Mouse (Mus musculus): ENCODE results near the gene Zbtb37. TPM values are rescaled to one million over a fixed set of nuclear protein-coding genes. Genes with fewer than 3 reads are reported as not detected.

The Zbtb37 gene
- total and polyA plus RNA-seq, 2 experiments from 2014 or later, result 8.5 to 35.5 TPM

GRCm38 (mm10) chr1:161036411-161036841, 1.8 kb upstream of the Zbtb37 start:
- Histone ChIP-seq H3K9ac (replicated peaks; ENCODE audit: low read length, poor library complexity, severe bottlenecking) (peak overlapping the region; percentile 90), H3K4me1 (ENCODE audit: insufficient read depth, low read length) (peaks cover 3% of the 10 kb centered on the region; the same call in 1 of the 2 replicates), H3K4me2 (ENCODE audit: low read depth, low read length, poor library complexity, severe bottlenecking) (peak overlapping the region; percentile 82), H3K36me3 (ENCODE audit: insufficient read depth, low read length) (peaks cover 19% of the 10 kb centered on the region; the same call in 1 of the 2 replicates), H3K27ac (ENCODE audit: low read depth, low read length) (peak overlapping the region; percentile 86), H3K9me3 (ENCODE audit: low read length) (no peaks in the 10 kb centered on the region), H3K4me3 (ENCODE audit: low read depth, low read length) (peak overlapping the region; percentile 94), H3K27me3 (ENCODE audit: insufficient read depth, low read length) (no peaks in the 10 kb centered on the region)
- ATAC-seq (ENCODE audit: low FRiP score) (no peak), DNase-seq (ENCODE audit: low spot score) (peak; percentile 37)
- WGBS, result under 1% methylated on average over 5 of the region's 5 CpGs
- TF ChIP-seq CTCF (IDR thresholded peaks at IDR 0.05), result no peak

DNA sequence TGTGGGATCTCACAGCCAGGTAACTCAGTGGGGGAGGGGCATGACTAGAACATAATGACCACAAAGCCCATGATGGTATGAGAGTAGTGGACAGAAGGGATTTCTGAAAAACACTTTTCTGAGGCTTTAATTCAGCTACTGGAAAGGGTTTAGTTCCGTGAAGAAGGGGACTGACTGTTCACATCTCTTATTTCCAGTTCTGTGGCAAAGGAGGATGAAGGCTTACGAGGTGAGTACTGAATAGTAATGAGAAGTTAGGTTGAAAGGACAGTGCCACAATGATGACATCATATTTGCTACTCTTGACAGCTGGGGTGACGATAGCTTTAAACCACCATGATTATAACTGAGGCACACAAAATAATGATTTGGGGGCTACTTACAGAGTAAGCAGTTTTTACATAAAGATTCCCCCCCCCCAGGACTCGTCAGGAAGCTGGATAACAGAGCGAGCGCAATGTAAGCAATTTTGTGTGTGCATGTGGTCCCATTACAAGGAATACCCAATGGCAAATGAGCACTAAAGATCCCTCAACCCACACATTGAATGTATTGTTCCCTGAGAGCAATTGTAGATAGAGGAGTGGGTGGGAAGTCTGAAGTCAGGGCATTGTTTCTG, 1.2 kb upstream of the Zbtb37 start:
- H3K9me3 ChIP-seq (ENCODE audit: low read length), result no peaks in the 10 kb centered on the region
- H3K4me2 ChIP-seq (ENCODE audit: low read depth, low read length, poor library complexity, severe bottlenecking), result peak overlapping the region; percentile 82
- H3K27ac ChIP-seq (ENCODE audit: low read depth, low read length), result peak overlapping the region; percentile 86
- 1% methylated on average over 6 of the region's 6 CpGs for whole genome bisulfite sequencing
- TF ChIP-seq CTCF (IDR thresholded peaks at IDR 0.05), result no peak
- H3K36me3 ChIP-seq (ENCODE audit: insufficient read depth, low read length), result peaks cover 21% of the 10 kb centered on the region; the same call in 1 of the 2 replicates
- peaks cover 3% of the 10 kb centered on the region; the same call in 1 of the 2 replicates for H3K4me1 ChIP-seq (ENCODE audit: insufficient read depth, low read length)
- no peaks in the 10 kb centered on the region for H3K27me3 ChIP-seq (ENCODE audit: insufficient read depth, low read length)
- no peak for ATAC-seq (ENCODE audit: low FRiP score)
- peak overlapping the region; percentile 94 for H3K4me3 ChIP-seq (ENCODE audit: low read depth, low read length)
- peak overlapping the region; percentile 90 for H3K9ac ChIP-seq (replicated peaks; ENCODE audit: low read length, poor library complexity, severe bottlenecking)
- DNase-seq (ENCODE audit: low spot score), result peak; percentile 25

- Histone ChIP-seq H3K27me3 (ENCODE audit: insufficient read depth, low read length) (no peaks in the 10 kb centered on the region), H3K36me3 (ENCODE audit: insufficient read depth, low read length) (peaks cover 18% of the 10 kb centered on the region; the same call in 1 of the 2 replicates), H3K27ac (ENCODE audit: low read depth, low read length) (peak overlapping the region; percentile 86), H3K9ac (replicated peaks; ENCODE audit: low read length, poor library complexity, severe bottlenecking) (peak overlapping the region; percentile 90), H3K4me2 (ENCODE audit: low read depth, low read length, poor library complexity, severe bottlenecking) (peak overlapping the region; percentile 82), H3K9me3 (ENCODE audit: low read length) (no peaks in the 10 kb centered on the region), H3K4me3 (ENCODE audit: low read depth, low read length) (peak overlapping the region; percentile 94), H3K4me1 (ENCODE audit: insufficient read depth, low read length) (peaks cover 3% of the 10 kb centered on the region; the same call in 1 of the 2 replicates)
- DNase-seq (ENCODE audit: low spot score) (peak; percentile 70), ATAC-seq (ENCODE audit: low FRiP score) (peak; percentile 67)
- under 1% methylated on average over 14 of the region's 14 CpGs for WGBS
- TF ChIP-seq CTCF (IDR thresholded peaks at IDR 0.05), result no peak
Observed at GRCm38 (mm10) chr1:161035281-161035785, 684 bp upstream of the Zbtb37 start.

DNA sequence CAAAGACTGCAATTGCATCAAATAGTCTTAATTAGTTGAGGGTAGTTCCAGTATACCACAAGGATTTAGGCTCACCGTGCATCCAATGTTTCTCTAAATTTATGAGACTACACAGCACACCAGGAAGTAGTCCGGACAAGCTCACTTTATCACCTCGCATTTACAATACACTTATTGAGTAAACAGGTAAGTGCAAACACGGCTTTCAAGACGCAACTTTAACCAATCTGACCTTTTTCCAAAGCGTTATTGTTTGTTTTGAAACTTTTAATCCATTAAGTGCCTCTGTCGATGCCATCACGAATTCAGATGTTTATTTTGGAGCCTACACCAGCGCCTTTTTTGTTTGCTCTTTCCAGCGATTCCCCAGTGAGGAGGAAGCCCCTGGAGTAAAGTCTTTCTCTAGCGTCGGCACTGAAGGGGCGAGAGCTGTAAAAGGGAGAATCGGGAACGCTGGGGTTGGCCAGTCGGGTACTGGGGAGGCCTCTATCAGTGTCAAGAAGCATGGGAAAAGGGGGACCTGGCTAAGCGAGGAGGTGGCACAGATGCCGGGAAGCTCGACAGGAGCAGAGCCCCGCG, 704 bp downstream of the Zbtb37 start:
- H3K4me1 ChIP-seq (ENCODE audit: insufficient read depth, low read length), result peaks cover 3% of the 10 kb centered on the region; the same call in 1 of the 2 replicates
- peak overlapping the region; percentile 94 for H3K4me3 ChIP-seq (ENCODE audit: low read depth, low read length)
- WGBS, result 1% methylated on average over 21 of the region's 21 CpGs
- H3K9me3 ChIP-seq (ENCODE audit: low read length), result no peaks in the 10 kb centered on the region
- peaks cover 22% of the 10 kb centered on the region; the same call in 1 of the 2 replicates for H3K36me3 ChIP-seq (ENCODE audit: insufficient read depth, low read length)
- ATAC-seq (ENCODE audit: low FRiP score), result no peak
- H3K27ac ChIP-seq (ENCODE audit: low read depth, low read length), result peak overlapping the region; percentile 86
- no peak for TF ChIP-seq CTCF (IDR thresholded peaks at IDR 0.05)
- DNase-seq (ENCODE audit: low spot score), result peak; percentile 6
- no peaks in the 10 kb centered on the region for H3K27me3 ChIP-seq (ENCODE audit: insufficient read depth, low read length)
- H3K9ac ChIP-seq (replicated peaks; ENCODE audit: low read length, poor library complexity, severe bottlenecking), result peak overlapping the region; percentile 90
- H3K4me2 ChIP-seq (ENCODE audit: low read depth, low read length, poor library complexity, severe bottlenecking), result peak overlapping the region; percentile 76

GRCm38 (mm10) chr1:161032345-161032744, 2.3 kb downstream of the Zbtb37 start:
- H3K4me2 ChIP-seq (ENCODE audit: low read depth, low read length, poor library complexity, severe bottlenecking), result no peak overlapping the region
- peaks cover 16% of the 10 kb centered on the region; the same call in 1 of the 2 replicates for H3K36me3 ChIP-seq (ENCODE audit: insufficient read depth, low read length)
- no peaks in the 10 kb centered on the region for H3K9me3 ChIP-seq (ENCODE audit: low read length)
- DNase-seq (ENCODE audit: low spot score) (no peak), ATAC-seq (ENCODE audit: low FRiP score) (no peak)
- no peak overlapping the region for H3K27ac ChIP-seq (ENCODE audit: low read depth, low read length)
- no peak overlapping the region for H3K4me3 ChIP-seq (ENCODE audit: low read depth, low read length)
- H3K27me3 ChIP-seq (ENCODE audit: insufficient read depth, low read length), result no peaks in the 10 kb centered on the region
- no peaks in the 10 kb centered on the region for H3K4me1 ChIP-seq (ENCODE audit: insufficient read depth, low read length)
- no peak overlapping the region for H3K9ac ChIP-seq (replicated peaks; ENCODE audit: low read length, poor library complexity, severe bottlenecking)
- no peak for TF ChIP-seq CTCF (IDR thresholded peaks at IDR 0.05)
- 96% methylated on average over 7 of the region's 7 CpGs for WGBS

GRCm38 (mm10) chr1:161031881-161032280, 2.8 kb downstream of the Zbtb37 start:
- no peak for ATAC-seq (ENCODE audit: low FRiP score)
- H3K9ac ChIP-seq (replicated peaks; ENCODE audit: low read length, poor library complexity, severe bottlenecking), result no peak overlapping the region
- no peaks in the 10 kb centered on the region for H3K9me3 ChIP-seq (ENCODE audit: low read length)
- H3K4me2 ChIP-seq (ENCODE audit: low read depth, low read length, poor library complexity, severe bottlenecking), result no peak overlapping the region
- no peak for TF ChIP-seq CTCF (IDR thresholded peaks at IDR 0.05)
- DNase-seq (ENCODE audit: low spot score), result no peak
- no peaks in the 10 kb centered on the region for H3K27me3 ChIP-seq (ENCODE audit: insufficient read depth, low read length)
- H3K4me3 ChIP-seq (ENCODE audit: low read depth, low read length), result no peak overlapping the region
- WGBS, result 93% methylated on average over 9 of the region's 9 CpGs
- no peaks in the 10 kb centered on the region for H3K4me1 ChIP-seq (ENCODE audit: insufficient read depth, low read length)
- no peak overlapping the region for H3K27ac ChIP-seq (ENCODE audit: low read depth, low read length)
- peaks cover 21% of the 10 kb centered on the region; the same call in 1 of the 2 replicates for H3K36me3 ChIP-seq (ENCODE audit: insufficient read depth, low read length)

All from midbrain, postnatal 0 days (tissue).